ENCODE assay signal across 15 mouse cellular contexts in the genomic region with DNA sequence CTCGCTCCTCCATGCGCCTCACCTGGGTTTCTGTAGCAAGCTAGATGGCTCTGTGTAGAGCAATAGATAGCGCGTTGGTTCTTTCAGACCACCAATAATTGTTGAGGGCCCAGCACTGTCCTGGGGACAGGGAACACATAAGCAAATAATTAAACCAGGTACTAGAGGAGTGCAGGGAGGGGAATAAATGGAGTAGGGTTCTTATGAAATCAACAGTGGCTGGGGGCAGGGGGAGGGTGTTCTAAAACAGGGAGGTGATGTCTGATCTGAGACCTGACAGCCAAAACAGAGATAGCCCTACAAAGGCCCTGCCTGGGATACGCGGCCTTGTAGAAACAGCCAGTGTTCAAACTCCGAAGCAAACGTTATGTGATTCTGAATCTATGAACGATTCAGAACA. TPM values are rescaled to one million over a fixed set of nuclear protein-coding genes. Genes with fewer than 3 reads are reported as not detected.
DNase-seq lines count a peak whose midpoint lies in the region; ATAC-seq lines count a peak whose summit lies in the region.
"Had no signal": no experiment of that assay in that cellular context is flagged by ENCODE, and none has a peak within 500 bp of the region (broad histone marks: within the 10 kb centered on the region; RNA-seq: fewer than 3 reads in every experiment).

No protein-coding gene starts in this region.

- peaks cover 77% of the 10 kb centered on the region for H3K4me1 ChIP-seq in heart, embryonic 13.5 days
- H3K4me1 ChIP-seq in neural tube, embryonic 13.5 days (replicated peaks) = peaks cover 42% of the 10 kb centered on the region
- peaks cover 35% of the 10 kb centered on the region for H3K4me1 ChIP-seq in neural tube, embryonic 15.5 days

- H3K36me3 ChIP-seq in heart, embryonic 13.5 days = no peaks in the 10 kb centered on the region
- no peaks in the 10 kb centered on the region for H3K36me3 ChIP-seq in neural tube, embryonic 13.5 days
- H3K36me3 ChIP-seq in neural tube, embryonic 15.5 days = no peaks in the 10 kb centered on the region
- H3K36me3 ChIP-seq: embryonic facial prominence, embryonic 12.5 days; limb, embryonic 12.5 days; lung, embryonic 15.5 days had no signal

- H3K27me3 ChIP-seq in heart, embryonic 13.5 days (replicated peaks) = no peaks in the 10 kb centered on the region
- H3K27me3 ChIP-seq in neural tube, embryonic 13.5 days = no peaks in the 10 kb centered on the region
- no peaks in the 10 kb centered on the region for H3K27me3 ChIP-seq in neural tube, embryonic 15.5 days (replicated peaks)
- H3K27me3 ChIP-seq: embryonic facial prominence, embryonic 12.5 days; limb, embryonic 12.5 days; lung, embryonic 15.5 days had no signal

- H3K9ac ChIP-seq in heart, embryonic 13.5 days = peak overlapping the region; percentile 61
- H3K9ac ChIP-seq in neural tube, embryonic 13.5 days = no peak overlapping the region
- no peak overlapping the region for H3K9ac ChIP-seq in neural tube, embryonic 15.5 days (replicated peaks)
- H3K9ac ChIP-seq: embryonic facial prominence, embryonic 12.5 days; limb, embryonic 12.5 days; lung, embryonic 15.5 days had no signal

- ATAC-seq in heart, embryonic 13.5 days (ENCODE audit: extremely low read depth, insufficient number of reproducible peaks, low FRiP score, low TSS enrichment) = no peak
- no peak for ATAC-seq in neural tube, embryonic 13.5 days (ENCODE audit: low read depth)
- peak; percentile 29; the same call in 1 of the 2 replicates for ATAC-seq in neural tube, embryonic 15.5 days (ENCODE audit: low FRiP score)

- no peaks in the 10 kb centered on the region for H3K9me3 ChIP-seq in heart, embryonic 13.5 days
- H3K9me3 ChIP-seq in neural tube, embryonic 13.5 days = no peaks in the 10 kb centered on the region
- H3K9me3 ChIP-seq in neural tube, embryonic 15.5 days (replicated peaks) = no peaks in the 10 kb centered on the region
- H3K9me3 ChIP-seq: embryonic facial prominence, embryonic 12.5 days; limb, embryonic 12.5 days; lung, embryonic 15.5 days had no signal

- H3K4me2 ChIP-seq in heart, embryonic 13.5 days = peak overlapping the region; percentile 26
- no peak overlapping the region for H3K4me2 ChIP-seq in neural tube, embryonic 13.5 days
- no peak overlapping the region for H3K4me2 ChIP-seq in neural tube, embryonic 15.5 days
- H3K4me2 ChIP-seq: embryonic facial prominence, embryonic 12.5 days; limb, embryonic 12.5 days; lung, embryonic 15.5 days had no signal

- 42% methylated on average over 9 of the region's 9 CpGs for WGBS in heart, embryonic 13.5 days
- 82% methylated on average over 9 of the region's 9 CpGs for WGBS in neural tube, embryonic 13.5 days
- 76% methylated on average over 9 of the region's 9 CpGs for WGBS in neural tube, embryonic 15.5 days

- H3K27ac ChIP-seq in heart, embryonic 13.5 days (replicated peaks) = peak overlapping the region; percentile 77
- peak overlapping the region; percentile 80 for H3K27ac ChIP-seq in neural tube, embryonic 13.5 days (replicated peaks)
- H3K27ac ChIP-seq in neural tube, embryonic 15.5 days (replicated peaks) = peak overlapping the region; percentile 49
- H3K27ac ChIP-seq: embryonic facial prominence, embryonic 12.5 days; limb, embryonic 12.5 days; lung, embryonic 15.5 days had no signal

- no peak overlapping the region for H3K4me3 ChIP-seq in heart, embryonic 13.5 days
- no peak overlapping the region for H3K4me3 ChIP-seq in neural tube, embryonic 13.5 days
- H3K4me3 ChIP-seq in neural tube, embryonic 15.5 days (replicated peaks) = no peak overlapping the region
- H3K4me3 ChIP-seq: embryonic facial prominence, embryonic 12.5 days; limb, embryonic 12.5 days; lung, embryonic 15.5 days had no signal

- no peak for DNase-seq in heart, adult 8-10 months (ENCODE audit: low spot score)
- peak; percentile 43 for DNase-seq in kidney, adult 9 months
- no peak for DNase-seq in kidney, postnatal 25 days
- no peak for DNase-seq in neural tube, embryonic 10.5 days (ENCODE audit: extremely low spot score, low spot score)
- DNase-seq: cerebellum, postnatal 36 days; kidney, adult 2 months; kidney, postnatal 4 days; layer of hippocampus, postnatal 36 days; thymus, adult 2 months had no signal

RNA-seq across cellular contexts. Expression of gene Rtn4rl1, which starts 56.0 kb away (rescaled TPM):
- 10.2 and 12.4 TPM in 2 replicates for polyA plus RNA-seq in heart, embryonic 13.5 days (2015; fragmentation: Nextera tagmentation; extraction: Ambion mirVana)
- total RNA-seq in heart, adult 8-10 months (2022) = 1 to 10 TPM; 5.2 to 7.9 (median 6.8) TPM
- 12.4 and 16.5 TPM in 2 replicates for polyA plus RNA-seq in neural tube, embryonic 13.5 days (2015; fragmentation: Nextera tagmentation; extraction: Ambion mirVana)
- polyA plus RNA-seq in neural tube, embryonic 15.5 days (2015; fragmentation: Nextera tagmentation; extraction: Ambion mirVana) = 12.6 and 13.7 TPM in 2 replicates

RNA-seq across cellular contexts. Expression of gene Dph1, which starts 58.5 kb away (rescaled TPM):
- 19.3 and 21.3 TPM in 2 replicates for polyA plus RNA-seq in heart, embryonic 13.5 days (2015; fragmentation: Nextera tagmentation; extraction: Ambion mirVana)
- total RNA-seq in heart, adult 8-10 months (2022) = 10 to 100 TPM in 2 of 4 experiments, 1 to 10 TPM in 2; 8.1 to 11.2 (median 9.7) TPM
- polyA plus RNA-seq in neural tube, embryonic 13.5 days (2015; fragmentation: Nextera tagmentation; extraction: Ambion mirVana) = 13.7 and 15.0 TPM in 2 replicates
- 13.8 and 16.2 TPM in 2 replicates for polyA plus RNA-seq in neural tube, embryonic 15.5 days (2015; fragmentation: Nextera tagmentation; extraction: Ambion mirVana)
